Mouse (Mus musculus): ENCODE data around the gene Cux1. TPM values are rescaled to one million over a fixed set of nuclear protein-coding genes. Genes with fewer than 3 reads are reported as not detected.

The Cux1 gene
- polyA plus RNA-seq, 1 experiment, result 37.1 TPM

DNA sequence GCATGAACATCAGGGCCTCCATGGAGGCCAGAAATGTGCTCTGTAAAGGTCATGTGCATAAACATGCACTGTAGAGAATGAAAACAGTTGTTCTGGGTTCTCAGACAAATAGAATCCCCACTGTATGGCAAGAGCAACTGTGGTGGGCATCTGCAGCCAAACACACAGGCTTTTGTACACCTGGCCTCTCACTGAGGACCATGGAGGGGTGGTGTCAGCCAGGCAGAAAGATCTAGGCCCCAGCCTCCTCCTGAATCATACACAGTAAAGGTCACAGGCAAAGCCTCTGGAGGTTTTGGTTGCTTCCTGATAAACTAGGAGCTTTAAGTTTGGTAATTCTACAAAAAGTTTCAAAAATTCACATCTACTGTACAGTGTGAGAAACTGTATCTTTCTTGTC, 38.1 kb downstream of the Cux1 start:
- no peak overlapping the region for H3K4me3 ChIP-seq (replicated peaks; ENCODE audit: control insufficient read depth, low read depth, low read length)
- TF ChIP-seq POLR2A (IDR thresholded peaks at IDR 0.05; ENCODE audit: borderline replicate concordance, control insufficient read depth, low read depth, low read length) (no peak), CTCF (IDR thresholded peaks at IDR 0.05; ENCODE audit: control insufficient read depth, insufficient read depth, low read length) (no peak)
- no peaks in the 10 kb centered on the region; the same call in 1 of the 2 replicates for H3K4me1 ChIP-seq (ENCODE audit: control insufficient read depth, insufficient read depth, low read length)
- H3K27ac ChIP-seq (ENCODE audit: control insufficient read depth, insufficient read depth, low read depth, low read length, poor library complexity), result no peak overlapping the region

DNA sequence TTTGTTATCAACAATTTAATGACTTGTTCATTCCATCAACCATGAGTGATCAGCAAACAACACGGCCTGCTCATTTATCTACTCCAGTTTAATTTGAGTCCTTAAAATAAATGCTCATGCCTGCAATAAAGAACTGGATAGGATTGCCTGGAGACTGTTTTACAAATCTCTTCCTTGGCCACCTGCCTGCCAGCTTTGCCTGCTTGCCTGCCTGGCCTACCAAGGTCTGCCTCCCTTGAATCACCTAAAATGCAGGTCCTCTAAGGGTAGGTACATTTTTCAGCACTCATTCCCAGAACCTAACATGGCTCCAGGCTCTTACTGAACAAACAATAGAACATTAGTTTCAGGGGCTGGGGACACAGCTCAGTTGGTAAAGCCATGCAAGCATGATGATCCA, 39.4 kb downstream of the Cux1 start:
- H3K27ac ChIP-seq (ENCODE audit: control insufficient read depth, insufficient read depth, low read depth, low read length, poor library complexity), result no peak overlapping the region
- H3K4me3 ChIP-seq (replicated peaks; ENCODE audit: control insufficient read depth, low read depth, low read length), result no peak overlapping the region
- H3K4me1 ChIP-seq (ENCODE audit: control insufficient read depth, insufficient read depth, low read length), result no peaks in the 10 kb centered on the region; the same call in 1 of the 2 replicates
- TF ChIP-seq POLR2A (IDR thresholded peaks at IDR 0.05; ENCODE audit: borderline replicate concordance, control insufficient read depth, low read depth, low read length) (no peak), CTCF (IDR thresholded peaks at IDR 0.05; ENCODE audit: control insufficient read depth, insufficient read depth, low read length) (no peak)
- 64% methylated on average over 1 of the region's 1 CpGs for WGBS

- TF ChIP-seq CTCF (IDR thresholded peaks at IDR 0.05; ENCODE audit: control insufficient read depth, insufficient read depth, low read length) (no peak), POLR2A (IDR thresholded peaks at IDR 0.05; ENCODE audit: borderline replicate concordance, control insufficient read depth, low read depth, low read length) (no peak)
- Histone ChIP-seq H3K4me3 (replicated peaks; ENCODE audit: control insufficient read depth, low read depth, low read length) (no peak overlapping the region), H3K4me1 (ENCODE audit: control insufficient read depth, insufficient read depth, low read length) (no peaks in the 10 kb centered on the region; the same call in none of the 2 replicates), H3K27ac (ENCODE audit: control insufficient read depth, insufficient read depth, low read depth, low read length, poor library complexity) (no peak overlapping the region)
- 78% methylated on average over 5 of the region's 5 CpGs for WGBS
Observed at GRCm38 (mm10) chr5:136526545-136526909, 40.8 kb downstream of the Cux1 start.

GRCm38 (mm10) chr5:136525896-136526544, 41.3 kb downstream of the Cux1 start:
- no peaks in the 10 kb centered on the region; the same call in none of the 2 replicates for H3K4me1 ChIP-seq (ENCODE audit: control insufficient read depth, insufficient read depth, low read length)
- H3K4me3 ChIP-seq (replicated peaks; ENCODE audit: control insufficient read depth, low read depth, low read length), result no peak overlapping the region
- TF ChIP-seq CTCF (IDR thresholded peaks at IDR 0.05; ENCODE audit: control insufficient read depth, insufficient read depth, low read length) (no peak), POLR2A (IDR thresholded peaks at IDR 0.05; ENCODE audit: borderline replicate concordance, control insufficient read depth, low read depth, low read length) (no peak)
- WGBS, result 72% methylated on average over 9 of the region's 9 CpGs
- no peak overlapping the region for H3K27ac ChIP-seq (ENCODE audit: control insufficient read depth, insufficient read depth, low read depth, low read length, poor library complexity)

DNA sequence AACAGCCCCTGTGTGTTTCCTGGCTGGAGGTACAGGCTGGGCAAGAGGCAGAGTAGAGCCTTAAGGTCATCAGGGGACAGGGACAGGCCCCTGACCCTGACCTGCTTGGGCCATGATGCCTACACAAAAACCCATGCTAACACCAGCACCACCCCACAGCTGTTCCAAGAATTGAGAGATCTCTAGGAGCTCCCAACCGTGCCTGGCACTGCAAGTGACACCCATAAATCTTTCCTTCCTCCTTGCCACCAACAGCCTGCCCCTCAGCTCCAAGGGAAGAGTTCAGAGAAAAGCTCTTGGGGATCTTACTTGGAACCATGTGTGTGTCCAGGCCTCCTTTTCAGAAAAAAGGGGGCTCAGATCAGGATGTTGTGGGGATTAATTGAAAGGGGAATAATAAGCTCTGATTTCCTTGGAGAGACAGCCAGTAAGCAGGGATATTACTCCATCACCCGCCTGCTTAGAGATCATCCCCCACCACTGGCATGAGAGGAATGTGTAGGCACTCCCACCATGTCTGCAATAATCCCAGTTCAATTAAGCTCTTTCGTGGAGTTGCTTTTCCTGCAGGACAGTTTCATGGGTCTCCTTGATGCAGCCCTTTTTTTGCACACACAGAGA, 44.3 kb downstream of the Cux1 start:
- no peak for TF ChIP-seq CTCF (IDR thresholded peaks at IDR 0.05; ENCODE audit: control insufficient read depth, insufficient read depth, low read length)
- no peak for TF ChIP-seq POLR2A (IDR thresholded peaks at IDR 0.05; ENCODE audit: borderline replicate concordance, control insufficient read depth, low read depth, low read length)
- WGBS, result 49% methylated on average over 3 of the region's 3 CpGs
- Histone ChIP-seq H3K27ac (ENCODE audit: control insufficient read depth, insufficient read depth, low read depth, low read length, poor library complexity) (no peak overlapping the region), H3K4me1 (ENCODE audit: control insufficient read depth, insufficient read depth, low read length) (peaks cover 2% of the 10 kb centered on the region), H3K4me3 (replicated peaks; ENCODE audit: control insufficient read depth, low read depth, low read length) (no peak overlapping the region)

DNA sequence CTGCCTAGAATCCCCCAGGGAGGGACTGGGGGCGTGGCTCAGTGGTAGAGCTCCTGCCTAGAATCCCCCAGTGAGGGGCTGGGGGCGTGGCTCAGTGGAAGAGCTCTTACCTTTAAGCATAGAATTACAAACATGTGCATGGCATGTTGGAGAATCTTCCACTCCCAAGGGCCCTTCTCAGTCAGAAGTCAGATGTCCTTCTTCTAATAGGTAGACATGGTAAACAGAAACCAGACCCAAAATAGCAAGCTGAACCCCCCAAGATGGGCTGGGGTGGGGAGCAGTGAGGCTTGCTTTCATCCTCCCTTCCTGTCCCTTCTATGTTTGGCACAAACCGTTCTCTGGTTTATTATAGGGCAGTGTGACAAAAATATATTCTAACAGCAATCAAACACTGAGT, 45.6 kb downstream of the Cux1 start:
- TF ChIP-seq CTCF (IDR thresholded peaks at IDR 0.05; ENCODE audit: control insufficient read depth, insufficient read depth, low read length) (no peak), POLR2A (IDR thresholded peaks at IDR 0.05; ENCODE audit: borderline replicate concordance, control insufficient read depth, low read depth, low read length) (no peak)
- Histone ChIP-seq H3K4me3 (replicated peaks; ENCODE audit: control insufficient read depth, low read depth, low read length) (no peak overlapping the region), H3K27ac (ENCODE audit: control insufficient read depth, insufficient read depth, low read depth, low read length, poor library complexity) (no peak overlapping the region), H3K4me1 (ENCODE audit: control insufficient read depth, insufficient read depth, low read length) (peaks cover 2% of the 10 kb centered on the region)
- WGBS, result 55% methylated on average over 3 of the region's 3 CpGs

- no peak for TF ChIP-seq CTCF (IDR thresholded peaks at IDR 0.05; ENCODE audit: control insufficient read depth, insufficient read depth, low read length)
- TF ChIP-seq POLR2A (IDR thresholded peaks at IDR 0.05; ENCODE audit: borderline replicate concordance, control insufficient read depth, low read depth, low read length), result no peak
- WGBS, result 49% methylated on average over 3 of the region's 3 CpGs
- no peak overlapping the region for H3K27ac ChIP-seq (ENCODE audit: control insufficient read depth, insufficient read depth, low read depth, low read length, poor library complexity)
- no peak overlapping the region for H3K4me3 ChIP-seq (replicated peaks; ENCODE audit: control insufficient read depth, low read depth, low read length)
- H3K4me1 ChIP-seq (ENCODE audit: control insufficient read depth, insufficient read depth, low read length), result peaks cover 4% of the 10 kb centered on the region
Observed at GRCm38 (mm10) chr5:136518648-136519437, 48.4 kb downstream of the Cux1 start.

DNA sequence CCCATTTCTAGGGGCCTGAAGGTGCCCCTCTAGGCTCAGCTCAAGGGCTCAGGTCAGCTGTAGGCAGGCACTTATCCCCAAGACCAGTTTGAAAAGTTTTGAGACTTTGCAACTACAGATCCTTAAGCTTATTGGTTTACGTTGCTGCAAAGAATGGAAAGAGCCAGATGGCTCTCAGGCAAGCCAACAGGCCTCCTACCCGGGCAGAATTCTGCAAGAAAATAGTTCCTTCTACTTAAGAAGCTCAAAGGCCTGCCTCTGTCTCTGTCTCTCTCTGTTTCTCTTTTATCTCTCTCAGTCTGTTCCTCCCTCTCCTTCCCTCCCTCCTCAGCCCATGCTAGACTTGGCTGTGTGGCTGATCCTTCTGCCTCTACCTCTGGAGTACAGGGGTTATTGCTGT, 49.8 kb downstream of the Cux1 start:
- Histone ChIP-seq H3K27ac (ENCODE audit: control insufficient read depth, insufficient read depth, low read depth, low read length, poor library complexity) (no peak overlapping the region), H3K4me1 (ENCODE audit: control insufficient read depth, insufficient read depth, low read length) (peaks cover 4% of the 10 kb centered on the region; the same call in 1 of the 2 replicates), H3K4me3 (replicated peaks; ENCODE audit: control insufficient read depth, low read depth, low read length) (no peak overlapping the region)
- TF ChIP-seq POLR2A (IDR thresholded peaks at IDR 0.05; ENCODE audit: borderline replicate concordance, control insufficient read depth, low read depth, low read length), result no peak
- no peak for TF ChIP-seq CTCF (IDR thresholded peaks at IDR 0.05; ENCODE audit: control insufficient read depth, insufficient read depth, low read length)
- WGBS, result 62% methylated on average over 2 of the region's 2 CpGs
